Mouse (Mus musculus): ENCODE data around the gene Gm10439. TPM values are rescaled to one million over a fixed set of nuclear protein-coding genes. Genes with fewer than 3 reads are reported as not detected.
"Not testable (repeated sequence)": the region's sequence is repeated elsewhere in the genome, so short reads cannot be mapped to it uniquely, and the experiment has no call there.

Gene Gm10439
- not detected in 2 replicates for polyA plus RNA-seq (2015; fragmentation: Nextera tagmentation; extraction: Ambion mirVana)

GRCm38 (mm10) chrX:149594270-149594669 lies at the start of gene Gm10439:
Gene Gm10439 (plus strand): TSS chrX:149594570.
- no CpG with 5 or more reads among the region's 6 CpGs for whole genome bisulfite sequencing
- not testable (repeated sequence) for ATAC-seq (replicated peaks; ENCODE audit: insufficient number of reproducible peaks, insufficient read depth, low FRiP score, low read depth); H3K4me3 ChIP-seq; H3K9ac ChIP-seq; H3K27me3 ChIP-seq; H3K9me3 ChIP-seq (replicated peaks); H3K36me3 ChIP-seq; H3K27ac ChIP-seq; H3K4me2 ChIP-seq; H3K4me1 ChIP-seq (replicated peaks)

Other genes with a start within 250 kb of the Gm10439 start
- gene Gm15085, start 147.0 kb upstream of the Gm10439 start, polyA plus RNA-seq (2015; fragmentation: Nextera tagmentation; extraction: Ambion mirVana), result not detected in 2 replicates
- gene Gm15097, start 189.9 kb downstream of the Gm10439 start, polyA plus RNA-seq (2015; fragmentation: Nextera tagmentation; extraction: Ambion mirVana), result not detected in 2 replicates

Measured in heart, embryonic 15.5 days (tissue).